Mouse (Mus musculus): ENCODE measurements around the gene Bcl11a.

- no peak for TF ChIP-seq CTCF (IDR thresholded peaks at IDR 0.05; ENCODE audit: low read depth, low read length)
- no peak for TF ChIP-seq GATA1 (IDR thresholded peaks at IDR 0.05; ENCODE audit: borderline replicate concordance, low read length)
- no peak for TF ChIP-seq TAL1 (conservative IDR thresholded peaks at IDR 0.05; ENCODE audit: low read depth, low read length)
- no peak for TF ChIP-seq POLR2AphosphoS5 (IDR thresholded peaks at IDR 0.05; ENCODE audit: insufficient replicate concordance, low read depth, low read length)
- TF ChIP-seq GATA2 (IDR thresholded peaks at IDR 0.05; ENCODE audit: borderline replicate concordance, low read depth, low read length), result no peak
Observed at GRCm38 (mm10) chr11:24083076-24083405, 5.2 kb downstream of the Bcl11a start.

Measured in G1E (cell line).